Mouse (Mus musculus) embryo, embryonic 11 days (tissue): ENCODE data around the gene Krt10.
A peak's percentile ranks its signal among the peaks of the same experiment; 100 is the strongest.

Experiments
- DNase-seq: peaks from one replicate; pipeline ENCODE4 v3.0.0-alpha.2; 2015

Gene Krt10

DNA sequence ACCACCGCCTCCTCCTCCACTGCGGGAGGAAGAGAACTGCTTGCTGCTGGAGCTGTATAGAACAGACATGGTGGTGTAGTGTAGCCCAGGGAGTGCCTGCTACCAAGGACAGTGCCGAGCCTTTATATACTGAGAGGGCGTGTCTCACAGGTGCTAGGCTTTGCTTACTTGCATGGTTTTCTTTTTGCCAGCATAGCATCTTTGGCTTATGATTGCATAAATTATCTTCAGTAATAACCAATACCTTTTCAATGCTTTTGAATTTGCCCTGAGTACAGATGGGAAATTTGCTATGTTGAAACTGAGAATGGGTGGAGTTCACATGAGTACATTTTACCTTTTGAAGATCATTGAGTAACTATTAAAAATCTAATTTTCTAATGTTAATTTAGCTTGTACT lies at the start of gene Krt10:
Gene Krt10 (minus strand): TSS at position 101 of the 400 bp plus-strand sequence.
- no peak for DNase-seq

DNA sequence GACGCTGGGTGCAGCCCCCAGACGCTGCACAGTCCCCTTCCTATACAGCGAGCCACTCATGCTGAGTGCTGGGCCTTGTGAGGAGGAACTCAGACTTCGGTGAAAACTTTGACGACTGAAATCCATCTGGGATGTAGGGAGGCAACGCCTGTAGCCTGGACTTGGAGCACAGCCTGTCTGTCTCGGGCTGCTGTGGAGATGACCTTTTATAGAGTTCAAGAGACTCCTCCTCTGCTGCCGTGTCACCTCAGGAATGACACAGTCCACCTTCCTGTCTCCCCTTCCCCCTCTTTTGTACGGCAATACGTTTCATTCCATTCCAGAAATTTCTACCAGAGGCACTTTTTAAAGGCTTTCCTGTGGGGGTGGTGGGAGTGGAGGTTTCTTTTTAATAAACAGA lies 48.8 kb upstream of the Krt10 start, which contains the start of gene Krt20:
Gene Krt20 (minus strand): TSS at position 179 of the 400 bp plus-strand sequence.
- DNase-seq = no peak

DNA sequence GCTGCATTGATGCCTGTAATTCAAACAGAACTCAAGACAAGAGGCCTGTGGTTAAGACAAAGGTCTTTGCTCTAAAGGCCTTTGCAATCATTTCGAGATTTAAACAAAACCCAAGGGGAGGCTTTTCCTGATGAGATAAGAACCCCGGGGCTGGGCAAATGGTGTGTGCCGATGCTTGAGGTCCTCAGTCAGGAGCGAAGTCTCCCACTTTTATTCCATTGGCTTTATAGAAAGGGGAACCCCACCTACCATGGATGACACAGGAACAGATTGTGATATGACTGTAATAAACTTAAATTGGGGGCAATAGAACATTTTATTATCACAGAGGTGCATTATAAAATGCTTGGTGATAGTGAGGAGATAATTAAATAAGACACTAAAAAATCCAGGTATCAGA lies 47.5 kb upstream of the Krt10 start:
- no peak for DNase-seq

DNA sequence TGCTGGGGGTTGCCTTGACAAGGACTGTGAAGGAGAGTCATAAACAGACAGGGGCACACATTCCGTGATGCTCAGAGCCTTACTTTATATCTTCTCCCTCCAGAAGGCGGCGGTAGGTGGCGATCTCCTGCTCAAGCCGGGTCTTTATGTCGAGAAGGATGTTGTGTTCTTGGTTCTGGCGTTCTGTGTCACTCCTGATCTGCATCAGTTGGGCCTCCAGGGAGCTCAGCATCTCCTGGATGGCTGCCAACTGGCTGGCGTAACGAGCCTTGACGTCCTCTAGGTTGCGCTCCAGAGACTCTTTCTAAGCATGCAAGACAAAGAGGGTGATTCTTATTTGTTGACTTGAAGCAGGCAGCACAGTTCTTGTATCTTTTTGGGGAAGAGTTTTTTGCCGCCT lies 41.5 kb upstream of the Krt10 start:
- DNase-seq = peak; percentile 28

DNA sequence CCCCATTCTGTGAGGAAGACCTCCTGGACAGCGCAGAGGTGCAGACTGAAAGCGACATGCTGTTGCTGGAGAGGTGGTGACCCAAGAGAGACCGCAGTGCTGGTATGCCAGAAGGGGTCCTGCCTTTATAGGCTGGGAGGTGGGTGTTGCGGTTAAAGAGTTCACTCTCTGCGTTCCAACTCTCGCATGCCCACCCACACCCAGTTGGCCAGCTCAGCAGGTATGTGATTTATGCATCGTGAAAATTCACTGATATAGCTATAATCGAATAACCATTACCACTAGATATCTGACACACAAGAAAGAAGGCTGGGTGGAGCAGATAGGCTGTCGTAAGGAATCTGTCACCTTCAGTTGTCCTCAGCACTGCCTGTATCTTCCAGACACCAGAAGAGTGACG lies 33.0 kb upstream of the Krt10 start, which contains the start of gene Krt12:
Gene Krt12 (minus strand): TSS at position 101 of the 400 bp plus-strand sequence.
- no peak for DNase-seq

DNA sequence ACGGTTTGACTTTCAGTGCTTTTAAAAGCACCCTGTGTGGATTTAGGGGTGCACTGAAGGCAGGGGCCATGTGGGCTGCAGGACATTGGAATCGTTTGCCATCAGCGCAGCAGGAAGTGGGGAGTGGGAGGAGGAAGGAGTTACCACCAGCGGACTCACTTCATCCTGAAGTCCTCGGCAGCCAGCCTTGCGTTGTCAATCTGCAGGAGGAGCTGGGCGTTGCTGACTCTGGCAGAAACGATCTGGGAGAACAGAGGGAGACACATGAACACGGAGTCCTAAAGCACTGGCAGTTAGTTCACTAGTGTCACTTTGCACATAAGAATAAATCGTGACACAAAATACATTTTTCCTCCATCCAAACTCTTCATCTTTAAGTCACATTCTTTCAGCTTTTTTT lies 31.4 kb upstream of the Krt10 start:
- no peak for DNase-seq

DNA sequence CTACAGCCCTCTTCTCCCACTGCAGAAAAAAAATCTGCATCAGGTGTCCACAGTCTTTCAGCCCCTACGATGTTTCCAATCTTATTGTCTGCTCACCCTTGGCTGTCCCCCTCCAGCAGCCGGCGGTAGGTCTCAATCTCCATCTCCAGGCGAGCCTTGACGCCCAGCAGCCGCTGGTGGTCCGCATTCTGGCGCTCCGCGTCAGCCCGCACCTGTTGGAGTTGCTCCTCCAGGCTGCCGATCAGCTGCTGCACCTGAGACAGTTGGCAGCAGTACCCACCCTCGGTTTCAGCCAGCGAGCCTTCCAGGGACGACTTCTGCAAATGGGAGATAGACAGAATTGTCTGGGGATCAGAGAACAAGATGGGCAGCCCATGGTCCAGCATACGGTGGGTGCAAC lies 28.7 kb upstream of the Krt10 start:
- no peak for DNase-seq

DNA sequence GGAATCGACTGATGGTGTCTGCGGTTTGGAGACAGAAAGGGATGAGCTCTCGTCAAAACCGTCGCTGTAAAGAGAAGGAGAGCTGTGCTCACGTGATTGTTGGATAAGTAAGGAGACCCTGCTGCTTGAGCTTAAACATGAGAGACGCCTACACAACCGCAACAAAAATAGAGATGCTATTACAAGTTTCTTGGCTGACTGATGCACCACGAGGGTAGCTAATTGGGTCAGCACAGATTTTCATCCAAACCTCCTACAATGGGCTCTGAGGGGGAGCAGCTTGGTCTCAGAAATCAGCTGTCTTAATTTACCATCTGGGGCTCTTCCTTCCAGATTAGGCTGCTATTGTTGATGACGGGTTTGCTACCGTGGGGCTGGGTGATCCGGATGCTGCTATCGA lies 27.7 kb upstream of the Krt10 start:
- no peak for DNase-seq

DNA sequence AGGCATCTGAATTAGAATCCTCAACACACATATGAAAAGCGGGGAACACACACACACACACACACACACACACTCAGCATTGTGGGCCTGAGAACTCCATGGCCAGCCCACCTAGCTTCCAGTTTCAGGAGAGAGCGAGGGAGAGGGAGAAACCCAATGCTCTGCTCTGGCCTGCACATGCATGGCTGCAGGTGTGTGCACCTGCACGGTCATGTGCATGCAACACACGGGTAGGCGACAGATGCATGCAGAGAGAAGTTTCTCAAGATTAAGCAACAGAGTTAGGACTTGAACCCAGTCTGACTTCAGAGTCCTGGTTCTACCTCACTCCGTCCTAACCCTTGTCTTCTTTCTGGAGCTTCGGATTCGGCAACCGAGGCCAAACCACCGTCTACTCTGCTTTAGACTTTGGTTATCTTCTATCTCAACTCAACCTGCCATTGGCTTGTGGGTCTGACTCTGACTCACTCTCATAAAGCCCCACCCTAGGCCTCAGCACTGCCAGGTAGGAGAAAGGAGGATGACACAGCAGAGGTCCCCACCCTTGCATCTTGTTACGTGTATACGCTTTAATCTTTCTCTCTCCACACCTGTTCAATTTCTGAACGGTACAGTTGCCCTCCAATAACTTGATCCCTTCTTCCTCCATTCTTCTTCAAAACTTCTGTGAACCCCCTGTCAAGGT lies 25.4 kb upstream of the Krt10 start:
- DNase-seq = no peak

DNA sequence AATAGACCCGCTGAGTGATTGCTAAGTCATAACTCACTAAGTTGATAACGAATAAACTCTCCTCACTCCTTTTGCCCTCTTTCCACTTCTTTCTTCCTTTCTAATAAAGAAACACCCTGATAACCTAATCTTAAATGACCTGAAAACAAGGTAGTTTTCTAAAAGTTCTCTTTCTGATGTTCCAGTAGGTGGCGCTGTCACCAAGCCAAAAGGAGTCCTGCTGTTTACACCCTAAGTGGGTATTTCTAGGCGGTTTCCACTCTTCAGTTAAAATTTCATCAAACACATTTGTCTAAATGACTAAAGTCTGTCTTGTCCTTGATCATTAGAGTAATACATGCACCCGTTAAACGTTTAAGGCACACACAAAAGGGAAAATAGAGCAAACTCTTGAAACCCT lies 24.1 kb upstream of the Krt10 start:
- peak; percentile 66 for DNase-seq

DNA sequence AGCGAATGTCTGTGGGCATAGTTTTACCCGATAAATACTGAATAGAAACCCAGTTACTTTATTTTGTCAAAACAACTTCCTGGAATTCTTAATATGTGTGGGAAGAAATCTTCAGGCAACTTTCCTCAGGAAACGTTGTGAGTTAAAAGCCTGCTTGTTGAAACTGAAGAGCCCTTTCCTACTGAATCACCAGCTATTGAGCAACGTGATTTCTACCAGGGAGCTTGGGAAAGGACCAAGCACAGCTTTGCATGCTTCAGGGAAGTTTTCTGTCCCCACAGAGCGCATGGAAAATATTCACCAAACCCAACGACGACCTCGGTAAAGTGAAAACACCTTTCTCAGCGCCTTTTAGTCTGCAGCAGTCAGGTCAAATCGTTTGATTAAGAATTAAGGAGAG lies 17.0 kb upstream of the Krt10 start:
- DNase-seq = no peak

DNA sequence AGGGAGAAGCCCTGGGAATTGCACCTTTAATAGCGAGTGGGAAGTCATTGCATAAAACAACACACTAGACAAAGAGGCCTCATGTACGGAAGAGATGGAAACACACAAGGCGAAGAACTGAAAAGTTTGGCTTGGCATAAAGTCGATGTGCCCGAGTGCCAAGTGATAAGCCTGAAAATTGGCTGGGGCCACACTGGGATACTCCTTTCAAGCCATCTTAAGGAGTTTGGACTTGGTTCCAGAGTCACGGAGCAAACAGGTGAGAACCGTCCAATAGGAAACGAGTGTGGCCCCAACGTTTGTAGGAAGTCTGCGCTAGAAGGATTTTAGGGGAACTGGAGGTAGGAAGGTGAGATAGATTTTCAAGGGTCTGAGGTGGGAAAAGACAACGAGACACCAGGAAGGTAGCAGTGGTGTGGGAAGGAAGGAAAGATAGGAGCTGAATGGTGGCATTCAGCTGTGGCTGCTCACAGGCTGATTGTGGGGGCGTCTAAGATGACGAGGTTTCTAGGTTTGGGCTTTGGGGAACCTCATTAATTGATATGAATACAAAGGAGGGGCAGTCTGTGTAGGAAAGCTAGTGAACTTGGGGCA lies 10.9 kb upstream of the Krt10 start:
- DNase-seq = no peak

DNA sequence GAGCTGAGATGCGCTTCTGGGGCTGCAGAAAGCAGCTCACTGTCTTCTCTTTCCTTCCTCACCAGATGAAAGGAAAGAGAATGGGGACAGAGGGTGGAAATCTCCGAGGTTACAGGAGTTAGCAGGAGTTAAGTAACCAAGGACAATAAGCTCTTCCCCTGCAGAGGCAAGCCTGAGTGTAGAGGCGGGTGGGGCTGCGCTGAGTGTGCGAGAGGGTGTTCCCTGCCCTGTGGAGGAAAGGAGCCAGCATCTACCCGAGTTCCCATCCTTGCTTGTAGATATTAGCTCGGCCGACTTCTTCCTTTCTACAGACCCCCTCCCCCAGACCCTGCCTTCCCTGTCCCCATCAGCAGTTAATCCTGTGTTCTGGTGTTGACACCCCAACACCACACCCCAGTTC lies 9.7 kb upstream of the Krt10 start:
- no peak for DNase-seq

DNA sequence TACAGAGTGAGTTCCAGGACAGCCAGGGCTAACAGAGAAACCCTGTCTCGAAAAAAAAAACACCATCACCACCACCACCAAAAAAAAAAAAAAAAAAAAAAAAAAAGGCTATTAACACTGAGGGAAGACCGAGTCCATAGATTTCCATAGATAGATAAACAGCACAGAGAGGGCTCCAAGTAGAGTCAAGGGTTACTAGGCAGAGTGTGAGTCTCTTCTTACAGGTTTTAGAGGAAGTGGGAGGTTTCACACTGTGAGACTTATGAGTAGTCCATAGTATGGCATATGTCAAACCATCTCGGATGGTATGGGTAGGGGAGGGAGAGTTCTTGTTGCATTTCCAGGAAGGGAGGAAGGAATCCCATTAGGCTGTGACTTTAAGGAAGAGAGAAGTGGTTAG lies 8.9 kb upstream of the Krt10 start:
- DNase-seq = no peak

DNA sequence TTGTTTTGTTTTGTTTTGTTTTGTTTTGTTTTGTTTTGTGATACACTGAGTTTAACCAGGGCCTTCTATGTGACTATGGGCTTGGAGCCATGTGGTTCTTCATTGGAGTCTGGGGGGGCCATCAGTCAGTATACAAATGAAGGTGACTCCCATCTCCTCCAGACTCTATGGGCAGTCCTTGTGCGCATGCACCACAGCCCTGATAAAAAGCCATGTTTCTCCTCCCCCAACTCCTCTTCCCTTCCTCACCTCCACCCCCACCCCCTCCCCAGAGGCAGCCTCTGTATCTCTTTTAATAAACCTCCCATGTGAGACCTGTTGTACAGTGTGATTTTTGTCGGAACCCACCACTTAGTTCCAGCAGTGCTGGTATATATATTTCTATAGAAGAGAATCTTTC lies 7.5 kb upstream of the Krt10 start:
- DNase-seq = no peak

DNA sequence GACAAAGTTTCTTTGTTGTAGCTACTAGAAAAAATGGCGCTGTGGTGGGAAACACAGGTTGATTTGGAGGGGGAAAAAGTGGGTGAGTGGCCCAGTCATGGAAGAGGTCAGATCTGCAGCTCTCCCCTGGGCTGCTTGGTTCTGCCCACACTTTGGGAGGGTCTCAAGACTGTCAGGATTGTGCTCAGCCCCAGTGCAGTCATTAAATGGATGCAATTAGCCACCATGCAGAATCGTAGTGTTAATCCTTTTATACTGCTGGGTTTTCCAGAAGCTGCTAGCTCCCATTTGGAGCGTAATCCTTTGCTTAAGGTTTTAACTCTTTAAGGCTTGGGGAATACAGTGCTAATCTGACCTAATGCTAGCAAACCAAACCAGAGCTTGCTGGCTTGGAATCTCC lies 6.9 kb upstream of the Krt10 start:
- DNase-seq = no peak

DNA sequence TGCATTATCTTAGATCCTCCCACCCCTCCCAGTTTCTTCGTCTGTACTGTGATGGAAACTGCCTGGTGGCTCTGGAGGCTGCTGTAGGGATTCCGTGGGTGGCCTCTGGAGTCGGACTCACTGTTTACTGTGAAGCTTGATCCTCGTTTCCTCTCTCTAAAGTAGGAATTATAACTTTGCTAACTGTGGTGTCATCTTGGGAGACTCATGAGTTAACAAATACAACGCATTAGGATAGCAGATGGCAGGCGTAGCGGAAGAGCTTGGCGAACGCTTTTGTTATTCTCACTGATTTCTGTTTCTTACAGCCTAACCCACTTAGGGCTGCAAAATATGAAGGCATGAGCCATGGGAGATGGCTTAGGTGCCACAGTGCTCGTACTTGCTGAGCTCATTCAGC lies 3.3 kb upstream of the Krt10 start:
- no peak for DNase-seq

DNA sequence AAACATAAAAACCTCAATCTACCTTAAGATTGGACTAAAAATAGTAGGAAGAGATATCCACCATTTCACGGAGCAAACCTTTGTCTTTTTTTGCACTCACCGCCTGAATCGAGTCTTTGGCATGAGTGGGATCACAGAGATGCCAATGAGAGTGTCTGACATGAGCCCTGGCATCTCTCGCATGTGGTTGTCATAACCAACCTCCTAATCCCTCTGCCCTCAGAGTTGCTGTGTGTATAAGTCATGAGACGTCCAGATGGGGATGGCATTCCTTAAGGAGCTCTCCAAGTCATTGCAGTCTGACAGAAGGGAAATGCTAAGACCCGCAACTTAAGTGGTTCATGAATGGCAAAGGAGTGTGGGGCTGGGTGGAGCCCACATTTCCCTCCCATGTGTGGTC lies 2.2 kb upstream of the Krt10 start:
- no peak for DNase-seq

DNA sequence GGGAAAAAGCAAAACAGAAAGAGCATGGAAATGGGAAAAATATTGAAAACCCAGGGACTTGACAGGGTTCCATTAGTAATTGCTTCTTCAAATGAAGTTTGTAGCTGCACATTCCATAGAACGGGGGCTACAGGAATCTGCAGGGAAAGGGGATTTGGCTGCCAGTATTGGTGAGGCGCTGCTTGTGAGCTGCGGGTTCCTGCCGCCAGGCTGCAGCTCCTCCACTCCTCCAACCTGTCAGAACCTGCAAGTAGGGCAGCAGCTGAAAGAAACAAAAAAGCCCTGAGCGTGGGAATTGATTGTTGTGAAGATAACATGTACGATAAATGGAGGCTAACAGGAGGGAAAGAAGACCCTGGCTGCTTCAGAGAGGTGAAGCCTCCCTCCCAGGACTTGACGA lies 1.7 kb upstream of the Krt10 start:
- no peak for DNase-seq

DNA sequence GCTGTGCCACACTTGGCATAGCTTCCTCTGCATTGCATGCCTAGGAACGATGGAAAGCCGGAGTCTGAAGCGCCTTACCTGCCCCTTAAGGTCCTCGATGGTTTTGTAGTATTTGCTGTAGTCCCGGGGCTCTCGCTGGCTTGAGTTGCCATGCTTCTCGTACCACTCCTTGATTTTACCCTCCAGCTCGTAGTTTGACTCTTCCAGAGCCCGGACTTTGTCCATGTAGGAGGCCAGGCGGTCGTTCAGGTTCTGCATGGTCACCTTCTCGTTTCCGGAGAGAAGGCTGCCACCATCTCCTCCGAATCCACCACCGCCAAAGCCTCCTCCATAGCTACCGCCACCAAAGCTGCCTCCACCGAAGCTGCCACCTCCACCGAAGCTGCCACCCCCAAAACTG lies 503 bp downstream of the Krt10 start:
- no peak for DNase-seq

DNA sequence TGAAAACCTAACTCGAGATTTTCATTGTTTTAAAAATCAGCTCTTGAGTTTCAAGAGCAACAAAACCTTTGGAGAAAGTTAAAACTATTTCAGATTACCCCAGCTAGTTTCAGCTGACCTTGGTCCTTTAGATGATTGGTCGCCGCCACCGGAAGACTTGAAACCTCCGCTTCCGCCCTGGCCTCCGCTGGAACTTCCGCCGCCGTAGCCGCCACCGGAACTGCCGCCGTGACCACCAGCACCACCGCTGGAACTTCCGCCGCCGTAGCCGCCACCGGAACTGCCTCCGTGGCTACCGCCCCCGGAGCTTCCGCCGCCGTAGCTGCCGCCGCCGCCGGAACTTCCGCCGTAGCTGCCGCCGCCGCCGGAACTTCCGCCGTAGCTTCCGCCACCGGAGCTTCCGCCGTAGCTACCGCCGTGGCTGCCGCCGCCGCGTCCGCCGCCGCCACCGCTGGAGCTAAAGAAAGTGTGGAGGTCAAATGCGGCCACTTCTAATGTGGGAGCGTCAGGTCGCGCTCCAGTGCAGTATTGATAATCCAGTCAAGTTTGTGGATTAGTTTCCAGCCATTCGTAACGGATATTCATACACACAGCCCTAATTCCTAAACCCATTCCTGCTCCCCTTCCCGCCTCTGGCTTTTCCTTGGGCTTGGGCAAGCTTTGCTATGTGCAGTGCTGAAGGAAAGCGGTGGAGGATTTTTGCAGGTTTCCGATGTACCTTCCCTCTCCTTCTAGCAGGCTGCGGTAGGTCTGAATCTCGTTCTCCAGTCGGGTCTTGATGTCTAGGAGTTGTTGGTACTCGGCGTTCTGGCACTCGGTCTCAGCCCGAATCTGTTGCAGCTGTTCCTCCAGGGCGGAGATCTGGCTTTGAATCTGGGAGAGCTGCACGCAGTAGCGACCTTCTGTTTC lies 3.1 kb downstream of the Krt10 start:
- peak; percentile 92 for DNase-seq

DNA sequence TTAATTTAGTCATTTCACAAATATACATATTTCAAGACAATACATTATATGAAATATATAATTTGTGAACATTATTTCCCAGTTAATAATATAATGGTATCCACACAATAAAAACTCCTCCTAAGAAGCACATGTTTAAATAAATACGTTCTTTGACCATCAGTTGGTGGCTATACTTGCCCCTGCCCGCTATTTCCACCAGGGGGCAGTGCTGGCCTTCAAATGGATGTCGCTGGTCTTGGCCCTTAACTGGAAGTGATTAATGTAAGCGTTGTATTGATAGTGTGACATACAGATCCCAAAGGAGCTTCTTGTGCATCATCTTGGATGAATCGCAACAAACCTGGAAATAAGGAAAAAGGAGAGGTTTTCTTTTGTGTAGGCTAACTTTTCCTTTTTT lies 9.6 kb downstream of the Krt10 start:
- peak; percentile 77 for DNase-seq

DNA sequence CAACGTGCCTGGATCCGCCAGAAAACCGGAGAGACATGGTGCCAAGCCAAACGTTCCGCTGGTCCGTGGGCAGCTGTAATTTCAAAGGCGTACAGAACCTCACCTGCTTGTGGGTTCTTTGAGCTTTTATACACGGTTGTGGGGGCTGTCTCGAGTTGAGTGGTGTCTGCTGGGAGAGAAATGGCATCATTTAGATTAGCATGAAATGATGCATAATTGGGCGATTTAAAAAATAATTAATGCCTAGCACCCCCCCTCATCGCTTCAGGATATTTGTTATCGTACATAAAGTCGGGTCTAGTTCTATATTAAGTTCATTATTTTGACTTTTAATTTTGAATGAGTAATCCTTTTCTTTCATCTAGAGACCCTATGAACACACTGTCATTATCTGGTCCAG lies 14.4 kb downstream of the Krt10 start, which contains the start of gene Krt28:
Gene Krt28 (minus strand): TSS at position 101 of the 400 bp plus-strand sequence.
- no peak for DNase-seq
